Mouse (Mus musculus): ENCODE measurements around the gene Fbxl18.

- TF ChIP-seq POLR2A (IDR thresholded peaks at IDR 0.05; ENCODE audit: borderline replicate concordance, control insufficient read depth, low read depth, low read length) (no peak), CTCF (IDR thresholded peaks at IDR 0.05; ENCODE audit: control insufficient read depth, insufficient read depth, low read length) (no peak)
Measured at GRCm38 (mm10) chr5:142912320-142912719, 17.1 kb upstream of the Fbxl18 start.
